Mouse (Mus musculus) WW6 (cell line): ENCODE measurements around the gene Gm28551.

Experiments
- DNase-seq: peaks from one replicate; pipeline ENCODE4 v3.0.0-alpha.2; 2013; ENCODE audit warnings: low read depth, low spot score

Gm28551 gene

DNA sequence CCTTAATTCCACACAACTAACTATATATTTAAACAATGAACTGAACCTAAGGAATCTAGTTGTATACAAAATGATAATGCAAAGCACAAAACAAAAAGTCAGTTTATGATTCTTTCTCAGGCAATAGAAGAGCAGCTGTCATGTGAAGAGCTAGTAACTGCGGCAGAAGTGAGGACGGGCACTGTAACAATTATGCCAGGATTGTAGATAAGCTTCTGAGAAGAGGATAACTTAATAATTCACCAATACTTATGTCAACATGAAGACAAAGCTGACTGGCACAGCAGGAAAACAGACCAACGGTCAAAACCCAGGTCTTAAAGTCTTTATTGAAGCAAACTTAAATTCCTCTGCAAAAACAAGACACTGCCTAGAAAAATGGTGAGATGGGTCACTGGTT lies 61.3 kb downstream of the Gm28551 start:
- DNase-seq = no peak
